Mouse (Mus musculus) C2C12 (cell line): ENCODE measurements around the gene Mrps23. TPM values are rescaled to one million over a fixed set of nuclear protein-coding genes. Genes with fewer than 3 reads are reported as not detected.

Experiments used
- H3K27me3 ChIP-seq: one replicate; pipeline ENCODE4 v1.6.1; 2011; ENCODE audit not compliant: control insufficient read depth, insufficient read depth, insufficient read length
- H3K36me3 ChIP-seq: one replicate; pipeline ENCODE4 v1.6.1; 2011; ENCODE audit not compliant: control insufficient read depth, insufficient read depth
- H3K4me3 ChIP-seq: one replicate; pipeline ENCODE4 v1.5.1; 2011; ENCODE audit warnings: mild to moderate bottlenecking, control low read depth; ENCODE audit not compliant: poor library complexity, insufficient read depth, severe bottlenecking
- H3K79me2 ChIP-seq: one replicate; pipeline ENCODE4 v1.6.1; 2011; ENCODE audit not compliant: control insufficient read depth, insufficient read depth
- H3K79me3 ChIP-seq: one replicate; pipeline ENCODE4 v1.6.1; 2011; ENCODE audit warnings: low read depth, control low read depth
- H3ac ChIP-seq: one replicate; pipeline ENCODE3; 2011; ENCODE audit warnings: low read depth; ENCODE audit not compliant: control insufficient read depth, insufficient read length
- CEBPB ChIP-seq: IDR thresholded peaks from one replicate; pipeline ENCODE4 v1.6.1; 2011; ENCODE audit warnings: low read depth, mild to moderate bottlenecking, control low read depth, moderate library complexity
- CTCF ChIP-seq: IDR thresholded peaks from one replicate; pipeline ENCODE4 v1.5.1; 2011; ENCODE audit not compliant: control insufficient read depth, insufficient read depth, insufficient read length
- FOSL1 ChIP-seq: IDR thresholded peaks from one replicate; pipeline ENCODE4 v1.8.0; 2011; ENCODE audit warnings: mild to moderate bottlenecking, low read length; ENCODE audit not compliant: poor library complexity, insufficient read depth, severe bottlenecking
- MAX ChIP-seq: IDR thresholded peaks from one replicate; pipeline ENCODE4 v1.6.1; 2011; ENCODE audit warnings: mild to moderate bottlenecking, control low read depth
- MYOD1 ChIP-seq: IDR thresholded peaks from one replicate; pipeline ENCODE4 v1.6.1; 2011; ENCODE audit warnings: low read depth; ENCODE audit not compliant: control insufficient read depth, insufficient read length
- MYOG ChIP-seq: IDR thresholded peaks from one replicate; pipeline ENCODE4 v1.6.1; 2011; ENCODE audit not compliant: control insufficient read depth, insufficient read length; ENCODE audit errors: extremely low read depth
- USF1 ChIP-seq: IDR thresholded peaks from one replicate; pipeline ENCODE4 v1.6.1; 2011; ENCODE audit warnings: low read depth, mild to moderate bottlenecking, control low read depth, moderate library complexity
- polyA plus RNA-seq: library from polyadenylated mRNA; unstranded; fragments of >200 nt; fragmentation: generic; extraction: Trizol; gene quantifications from one replicate; pipeline ENCODE4 v1.2.1, GENCODE M21; 2012; ENCODE audit warnings: missing spikeins

Gene Mrps23
- polyA plus RNA-seq, 1 experiment: 191 TPM

DNA sequence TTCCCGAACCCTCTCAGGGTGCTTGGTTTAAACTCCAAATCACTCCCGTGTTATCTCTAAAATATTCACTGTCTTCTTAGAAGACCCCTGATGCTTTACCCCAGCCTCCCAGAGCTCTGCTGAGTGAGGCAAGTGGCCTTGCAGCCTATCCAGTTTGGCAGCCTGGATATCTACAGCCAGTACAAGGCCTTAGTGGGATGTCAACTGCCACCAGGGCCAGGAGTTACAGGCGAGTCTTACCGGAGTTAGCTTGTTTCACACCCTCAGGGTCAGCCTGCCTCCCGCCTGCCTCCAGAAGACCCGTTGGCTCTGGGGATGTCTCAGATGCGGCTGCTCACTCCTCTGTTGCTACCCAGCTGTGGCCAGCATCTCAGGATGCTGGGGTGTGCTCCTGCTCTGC, 14.4 kb downstream of the Mrps23 start:
- no peak overlapping the region for H3ac ChIP-seq
- no peaks in the 10 kb centered on the region for H3K27me3 ChIP-seq
- no peaks in the 10 kb centered on the region for H3K36me3 ChIP-seq
- TF ChIP-seq FOSL1: no peak
- TF ChIP-seq MAX: no peak
- TF ChIP-seq USF1: no peak
- TF ChIP-seq CTCF: no peak
- no peak for TF ChIP-seq CEBPB
- no peak for TF ChIP-seq MYOG
- no peak for TF ChIP-seq MYOD1
- no peaks in the 10 kb centered on the region for H3K79me2 ChIP-seq
- no peak overlapping the region for H3K4me3 ChIP-seq
- H3K79me3 ChIP-seq: no peaks in the 10 kb centered on the region

DNA sequence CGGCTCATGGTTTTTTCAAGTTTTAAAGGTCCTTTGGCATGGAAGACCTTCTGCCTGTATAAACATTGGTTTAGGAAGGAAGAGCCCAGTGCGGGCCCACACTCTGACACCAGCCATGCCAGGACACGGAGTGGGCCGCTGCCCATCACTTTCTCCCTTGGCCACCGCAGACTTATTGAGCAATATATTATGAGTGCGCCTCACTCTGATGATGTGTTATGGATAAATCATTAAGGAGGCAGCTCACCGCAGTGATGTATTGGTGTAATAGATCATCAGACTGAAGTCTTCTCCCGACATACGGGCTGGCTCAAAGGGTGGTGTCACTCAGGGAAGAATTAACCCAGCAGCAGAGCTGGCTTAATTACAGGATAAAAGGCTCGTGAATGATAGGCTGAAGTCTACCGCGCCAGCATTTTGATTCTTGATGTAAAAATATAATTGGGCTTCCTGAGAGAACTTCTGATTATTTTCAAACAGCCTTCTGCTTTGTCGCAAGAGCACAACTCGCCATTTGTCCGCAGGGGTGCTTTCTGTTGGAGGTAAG, 17.8 kb downstream of the Mrps23 start:
- no peaks in the 10 kb centered on the region for H3K27me3 ChIP-seq
- no peak overlapping the region for H3ac ChIP-seq
- no peaks in the 10 kb centered on the region for H3K36me3 ChIP-seq
- TF ChIP-seq MAX: no peak
- no peak for TF ChIP-seq CEBPB
- no peak for TF ChIP-seq CTCF
- no peak for TF ChIP-seq MYOG
- no peak for TF ChIP-seq FOSL1
- TF ChIP-seq USF1: no peak
- no peak for TF ChIP-seq MYOD1
- no peaks in the 10 kb centered on the region for H3K79me2 ChIP-seq
- no peaks in the 10 kb centered on the region for H3K79me3 ChIP-seq
- H3K4me3 ChIP-seq: no peak overlapping the region

DNA sequence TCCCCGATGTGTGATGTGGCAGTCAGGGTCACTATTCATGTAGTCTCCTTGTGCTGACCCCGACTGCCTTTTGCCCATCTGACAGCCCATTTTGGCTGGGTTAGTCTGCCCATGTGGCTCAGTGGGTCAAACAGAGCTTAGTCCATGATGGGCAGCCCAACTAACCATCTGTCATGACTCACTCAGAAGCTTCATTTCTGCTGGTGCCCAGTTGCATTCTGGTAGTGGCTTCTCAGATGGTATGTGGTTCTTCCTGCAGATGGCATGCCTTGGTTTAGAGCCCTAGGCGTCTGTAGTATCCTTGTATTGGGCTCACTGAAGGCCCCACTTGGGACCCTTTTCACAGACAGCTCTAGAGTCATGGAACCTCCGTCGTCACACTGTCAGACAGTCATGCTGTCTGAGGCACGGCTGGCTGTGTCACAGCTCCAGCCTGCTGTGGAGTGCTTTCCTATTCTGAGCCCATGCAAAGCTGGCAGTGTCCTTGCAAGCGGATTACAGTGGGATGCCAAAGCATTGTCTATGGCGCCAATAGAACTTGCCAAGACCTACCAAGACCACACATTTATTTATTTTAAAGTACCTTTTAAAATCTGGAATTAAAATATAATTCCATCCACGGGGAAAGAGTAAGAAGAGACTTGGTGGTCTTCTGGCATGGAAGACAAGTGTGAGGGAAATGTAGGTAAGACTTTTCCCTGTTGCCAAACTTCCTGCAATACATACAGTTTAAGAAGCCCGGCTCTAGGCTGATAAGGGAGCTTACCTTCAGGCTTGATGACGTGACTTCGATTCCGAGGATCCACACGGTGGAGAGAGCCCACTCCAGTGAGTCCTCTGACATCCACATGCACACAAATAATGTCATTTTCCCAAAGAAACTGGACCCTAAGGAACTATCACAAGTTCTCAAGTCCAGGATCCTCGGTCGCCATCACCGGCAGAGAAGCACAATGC, 23.1 kb downstream of the Mrps23 start:
- TF ChIP-seq CTCF: no peak
- no peak for TF ChIP-seq FOSL1
- no peak for TF ChIP-seq MYOD1
- no peak overlapping the region for H3K4me3 ChIP-seq
- H3K79me3 ChIP-seq: no peaks in the 10 kb centered on the region
- H3ac ChIP-seq: no peak overlapping the region
- H3K27me3 ChIP-seq: no peaks in the 10 kb centered on the region
- no peaks in the 10 kb centered on the region for H3K36me3 ChIP-seq
- H3K79me2 ChIP-seq: no peaks in the 10 kb centered on the region

DNA sequence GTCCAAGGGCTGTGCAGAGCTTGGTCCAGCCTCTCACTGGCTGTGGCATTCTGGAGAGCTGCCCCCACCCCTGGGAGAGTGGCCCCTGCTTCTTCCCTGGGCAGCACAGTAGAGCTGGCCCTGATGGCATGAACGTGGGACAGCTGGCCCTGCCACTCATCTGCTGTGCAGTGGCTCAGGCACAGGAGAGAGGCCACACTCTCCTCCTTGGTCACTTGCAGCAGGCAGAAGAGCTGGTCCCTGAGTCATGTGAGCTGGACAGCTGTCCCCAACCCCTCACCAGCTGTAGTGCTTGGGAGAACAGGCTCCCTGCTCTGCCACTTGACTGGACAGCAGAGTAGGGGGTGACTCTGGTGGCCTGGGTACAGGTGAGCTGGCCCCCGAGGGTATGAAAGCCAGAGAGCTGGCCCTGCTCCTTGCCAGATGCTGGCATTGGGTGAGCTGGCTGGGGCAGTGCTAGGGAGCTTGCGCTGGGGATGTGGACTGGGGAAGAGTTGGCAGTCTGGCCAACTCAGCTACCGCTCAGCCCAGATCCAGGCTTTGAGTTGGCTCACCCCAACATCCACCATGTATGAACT, 27.1 kb downstream of the Mrps23 start:
- Histone ChIP-seq H3K36me3 (no peaks in the 10 kb centered on the region), H3K4me3 (no peak overlapping the region), H3K79me2 (no peaks in the 10 kb centered on the region), H3K27me3 (no peaks in the 10 kb centered on the region), H3K79me3 (no peaks in the 10 kb centered on the region), H3ac (no peak overlapping the region)
- TF ChIP-seq USF1: peak; percentile 28
- TF ChIP-seq MYOG: no peak
- TF ChIP-seq MYOD1: peak; percentile 98

DNA sequence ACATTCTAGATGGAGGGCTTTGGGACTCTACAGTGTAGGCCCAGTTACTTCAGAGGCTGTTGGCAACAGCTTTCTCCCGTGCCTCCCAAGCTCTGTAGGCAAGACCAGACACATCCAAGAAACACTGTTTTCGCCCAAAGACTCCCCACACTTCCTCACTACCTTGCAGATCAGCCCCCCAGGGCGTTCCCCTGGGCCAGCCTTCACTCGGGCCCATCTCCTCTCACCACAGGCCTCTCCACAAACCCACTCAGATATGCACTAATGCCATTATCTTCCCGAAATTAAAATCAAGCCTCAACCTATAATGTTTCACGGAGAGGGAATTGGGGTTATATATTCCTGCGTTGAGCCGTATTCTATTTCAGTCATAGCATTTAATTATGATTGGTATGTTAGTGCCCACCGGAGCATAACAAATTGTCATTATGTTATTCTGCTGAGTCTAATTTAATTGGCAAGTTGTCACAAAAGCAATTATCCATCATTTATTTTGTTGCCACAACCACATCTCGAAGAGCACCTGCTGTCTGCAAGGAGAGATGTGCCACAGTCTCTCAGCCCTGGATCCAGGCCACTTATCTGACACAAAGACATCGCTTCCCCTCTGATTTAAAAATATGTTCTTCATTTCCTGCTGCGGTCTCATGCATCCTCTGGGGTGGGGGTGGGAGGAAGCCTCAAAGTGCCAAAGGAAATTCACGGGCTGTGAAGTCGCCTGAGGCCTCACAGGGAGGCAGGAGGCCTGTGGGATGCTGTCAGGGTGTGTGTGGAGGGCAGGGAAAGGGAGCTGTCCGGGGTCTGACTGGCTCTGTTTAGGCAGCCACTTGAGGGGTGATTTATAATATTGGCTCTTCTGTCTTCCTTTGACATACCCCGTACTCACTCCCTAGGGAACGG, 29.6 kb downstream of the Mrps23 start:
- Histone ChIP-seq H3K79me3 (no peaks in the 10 kb centered on the region), H3K79me2 (no peaks in the 10 kb centered on the region), H3K36me3 (no peaks in the 10 kb centered on the region), H3ac (no peak overlapping the region), H3K4me3 (no peak overlapping the region), H3K27me3 (no peaks in the 10 kb centered on the region)
- no peak for TF ChIP-seq MYOG
- TF ChIP-seq CTCF: no peak
- peak; percentile 89 for TF ChIP-seq MYOD1
